Mouse (Mus musculus) left cerebral cortex, adult 18-20 months (tissue): ENCODE measurements around the gene Ncoa3. TPM values are rescaled to one million over a fixed set of nuclear protein-coding genes. Genes with fewer than 3 reads are reported as not detected.
A peak's percentile ranks its signal among the peaks of the same experiment; 100 is the strongest.

ENCODE experiments used
- DNase-seq, 2 experiments: peaks; one replicate each; pipeline ENCODE4 v3.0.0; 2021 to 2022; ENCODE audit warnings: low spot score in 2 of 2, mixed read lengths in 1 of 2
- total RNA-seq, 2 experiments: library from RNA; stranded (reverse); gene quantifications; 2 replicates each; pipeline ENCODE4 v1.2.3; 2021

Ncoa3 gene
- total RNA-seq, 2 experiments from 2014 or later = 35.8 to 38.7 TPM

- no peak for DNase-seq
These were observed 79.5 kb downstream of the Ncoa3 start for GRCm38 (mm10) chr2:166071889-166072288.

DNA sequence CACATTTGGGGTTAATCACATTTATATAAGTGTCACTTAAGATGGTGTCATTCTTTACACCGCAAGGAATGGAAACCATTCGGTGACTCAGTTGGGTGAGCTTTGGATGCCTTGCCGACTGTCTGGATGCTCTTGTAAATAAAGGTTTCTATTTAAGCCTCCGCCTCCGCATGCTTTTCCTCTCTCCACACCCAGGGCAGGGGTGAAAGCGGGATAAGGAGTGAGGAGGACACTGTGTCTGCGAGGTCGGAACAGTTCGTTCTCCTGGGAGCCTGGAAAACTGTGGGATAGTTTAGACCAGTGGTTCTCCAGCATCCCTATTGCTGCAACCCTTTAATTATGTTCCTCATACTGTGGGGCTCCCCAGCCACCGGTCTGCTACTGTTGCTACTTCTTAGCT, 80.6 kb downstream of the Ncoa3 start:
- no peak for DNase-seq

DNA sequence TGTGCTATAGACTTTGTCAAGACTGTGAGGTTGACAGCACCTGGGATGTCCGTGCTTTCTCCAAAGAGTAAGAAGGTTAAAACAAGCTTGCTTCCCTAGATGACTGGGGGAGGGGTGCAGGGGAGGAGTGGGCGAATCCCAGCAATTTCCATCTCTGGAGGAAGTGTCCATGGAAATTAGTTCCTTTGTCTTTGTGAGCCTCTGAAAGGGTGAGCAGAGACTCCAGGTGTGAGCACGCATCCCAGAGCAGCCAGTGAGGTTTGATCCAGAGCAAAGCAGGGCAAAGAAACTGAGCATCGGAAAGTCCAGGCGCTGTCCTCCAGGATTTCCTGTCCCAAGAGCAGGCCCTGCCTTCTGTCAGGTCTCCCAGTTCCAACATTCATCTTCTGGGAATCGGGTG, 81.9 kb downstream of the Ncoa3 start:
- DNase-seq = no peak

- DNase-seq = no peak
These were observed 84.9 kb downstream of the Ncoa3 start for GRCm38 (mm10) chr2:166077371-166077770.

- no peak for DNase-seq
These were observed 86.8 kb downstream of the Ncoa3 start for GRCm38 (mm10) chr2:166079231-166079630.

DNA sequence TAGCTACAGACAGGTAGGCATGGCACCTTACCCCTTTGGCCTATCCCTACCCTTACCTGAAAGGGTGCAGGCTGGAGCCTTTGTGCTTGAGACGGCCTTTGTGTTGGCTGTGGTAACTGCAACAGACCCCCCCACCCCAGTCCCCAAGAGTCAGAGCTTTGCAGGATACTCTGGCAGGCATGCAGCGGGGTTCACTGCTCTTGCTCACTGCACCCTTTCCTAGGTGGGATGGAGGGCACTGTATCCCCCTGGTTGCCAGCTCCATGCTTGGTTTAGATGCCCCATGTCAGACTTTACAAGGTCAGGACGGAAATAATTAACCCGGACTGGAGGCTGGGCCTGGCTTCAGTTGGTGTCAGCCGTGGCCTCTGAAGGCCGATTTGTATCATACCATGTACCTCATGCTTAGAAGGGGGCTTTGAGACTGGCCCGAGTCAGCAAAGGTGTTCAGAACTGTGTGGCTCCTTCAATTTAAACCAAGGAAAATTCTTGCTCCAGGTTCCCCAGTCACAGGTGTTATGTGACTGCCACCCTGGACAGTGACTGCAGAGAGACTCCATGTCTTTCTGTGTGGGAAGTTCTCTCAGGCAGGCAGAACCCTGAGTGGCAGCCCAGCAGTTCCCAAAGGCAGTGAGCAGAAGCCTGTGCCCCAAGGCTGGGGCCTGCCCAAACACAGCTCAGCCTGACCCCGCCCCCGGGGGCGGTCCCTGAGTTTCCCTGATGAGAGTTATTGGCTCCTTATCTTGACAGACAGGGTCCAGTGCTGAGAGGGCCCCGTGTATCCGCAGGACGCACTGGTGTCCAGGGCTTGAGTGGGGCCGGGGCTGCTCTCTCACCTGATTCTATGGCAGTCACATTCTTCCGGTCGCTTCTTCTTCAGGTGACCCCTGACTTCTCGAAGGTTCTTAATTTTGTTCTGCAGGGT, 87.8 kb downstream of the Ncoa3 start:
- DNase-seq = no peak

DNA sequence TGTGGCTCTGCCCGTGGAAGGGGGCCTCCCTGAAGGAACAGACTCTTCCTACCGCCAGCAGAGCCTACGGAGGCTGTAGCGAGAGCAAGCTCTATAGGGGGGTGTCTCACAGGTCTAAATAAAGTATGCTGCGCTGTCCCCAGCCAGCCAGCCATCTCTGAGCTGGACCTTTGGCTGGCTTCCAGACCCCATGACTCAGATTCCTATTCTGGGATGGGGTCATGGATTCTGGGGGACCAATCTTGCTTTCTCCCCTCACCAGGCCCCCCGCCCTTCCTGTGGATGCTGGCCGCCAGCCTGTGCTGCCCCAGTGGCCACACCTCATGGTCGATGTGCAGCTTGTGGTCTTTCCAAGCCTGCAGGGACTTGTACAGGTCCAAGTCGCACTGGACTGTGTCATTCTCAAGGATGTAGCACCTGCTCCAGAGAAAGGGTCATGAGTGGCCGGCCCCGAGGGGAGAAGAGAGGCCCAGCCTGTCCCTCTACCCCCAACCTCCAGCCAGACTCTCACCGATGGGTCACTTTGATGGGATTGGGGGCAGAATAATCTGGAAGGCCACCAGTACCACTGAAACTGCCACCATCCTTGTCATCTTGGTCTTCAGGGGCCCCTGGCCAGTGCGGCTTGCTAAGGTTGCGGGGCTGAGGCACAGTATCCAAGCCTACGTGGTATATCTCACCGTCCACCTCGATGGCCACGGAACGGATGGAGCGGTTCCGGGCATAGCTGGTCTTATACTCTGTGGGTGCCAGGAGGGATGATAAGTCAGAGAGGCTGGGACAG, 88.7 kb downstream of the Ncoa3 start:
- DNase-seq = no peak

DNA sequence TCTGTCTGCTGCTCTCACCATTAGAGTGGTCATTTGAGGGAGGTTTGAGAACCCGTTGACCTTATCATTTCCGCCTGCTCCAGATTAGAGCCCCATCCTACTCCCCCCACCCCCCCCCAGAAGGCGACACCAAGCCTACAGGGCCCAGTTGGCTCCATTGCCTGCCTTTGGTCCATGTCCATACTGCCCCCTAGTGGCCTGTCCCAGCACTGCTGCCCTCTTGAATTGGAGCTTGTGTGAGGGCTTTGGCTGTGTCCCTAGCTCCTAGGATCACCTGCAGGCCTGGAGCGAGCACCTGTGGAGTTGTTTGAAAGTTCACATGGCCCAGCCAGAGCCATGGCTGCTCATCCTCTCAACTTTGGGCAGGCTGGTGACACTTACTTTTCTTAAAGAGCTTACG, 89.8 kb downstream of the Ncoa3 start:
- DNase-seq = peak; percentile 69 to 86

DNA sequence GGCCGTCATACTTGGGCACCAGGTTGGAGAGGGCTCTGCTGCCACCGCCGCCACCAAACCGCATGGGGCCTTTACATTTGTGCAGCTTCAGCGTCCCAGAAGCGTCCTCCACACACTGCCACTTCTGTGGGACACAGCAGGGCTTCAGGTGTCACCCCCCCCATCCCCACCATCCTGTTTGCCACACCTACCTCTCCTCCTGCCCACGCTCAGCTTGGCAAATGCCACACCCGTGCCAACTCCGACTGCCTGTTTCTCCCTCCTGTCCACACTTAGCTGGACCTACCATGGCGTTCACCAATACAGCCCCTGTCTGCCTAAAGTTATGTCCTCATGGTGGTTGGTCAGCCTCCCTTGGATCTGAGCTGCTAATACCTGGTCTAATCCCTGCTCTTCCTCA, 90.2 kb downstream of the Ncoa3 start:
- no peak for DNase-seq

DNA sequence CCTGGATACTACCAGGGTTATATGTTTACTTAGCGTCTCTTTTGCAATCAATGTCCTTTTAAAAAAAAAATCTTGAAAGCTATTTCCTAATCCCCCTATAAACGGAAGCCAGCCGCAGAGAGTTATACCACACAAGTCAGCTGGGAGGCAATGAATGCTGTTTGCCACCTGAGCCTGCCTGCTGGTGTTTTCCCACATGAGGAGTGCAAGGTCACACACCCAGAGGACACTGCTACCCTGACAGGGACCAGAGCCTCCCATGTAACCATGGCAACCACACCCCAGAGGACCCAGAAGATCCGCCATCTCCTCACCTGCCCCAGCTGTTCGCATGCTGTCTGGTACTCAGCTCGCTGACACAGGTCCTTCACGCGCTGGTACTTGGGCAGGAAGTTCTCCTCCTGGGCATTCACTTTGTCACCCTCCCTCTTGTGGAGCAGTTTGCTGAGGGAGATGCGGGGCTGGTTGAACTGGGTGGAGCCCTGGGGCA, 91.2 kb downstream of the Ncoa3 start:
- DNase-seq = no peak

GRCm38 (mm10) chr2:166084111-166084510, 91.7 kb downstream of the Ncoa3 start:
- DNase-seq = no peak

DNA sequence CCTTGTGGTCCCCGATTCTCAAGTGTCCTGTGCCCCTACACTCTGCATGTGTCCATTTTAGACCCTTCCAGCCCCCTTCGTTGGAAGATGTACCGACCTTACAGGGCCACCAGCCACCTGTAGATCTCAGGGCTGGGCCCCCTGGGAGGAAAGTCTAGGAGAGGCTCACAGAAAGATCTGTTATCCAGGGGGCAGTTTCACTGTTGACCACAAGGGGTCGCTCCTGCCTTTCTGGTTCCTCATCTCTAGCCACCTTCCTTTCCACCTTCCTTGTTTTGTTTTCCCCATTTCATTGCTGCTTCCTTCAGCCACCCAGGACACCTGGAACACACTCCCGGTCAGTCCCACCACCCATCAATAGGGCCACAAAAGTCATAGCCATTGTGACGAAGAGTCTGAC, 92.5 kb downstream of the Ncoa3 start:
- peak; percentile 58 to 73 for DNase-seq

- DNase-seq = no peak
These were observed 93.3 kb downstream of the Ncoa3 start for GRCm38 (mm10) chr2:166085780-166086179.

DNA sequence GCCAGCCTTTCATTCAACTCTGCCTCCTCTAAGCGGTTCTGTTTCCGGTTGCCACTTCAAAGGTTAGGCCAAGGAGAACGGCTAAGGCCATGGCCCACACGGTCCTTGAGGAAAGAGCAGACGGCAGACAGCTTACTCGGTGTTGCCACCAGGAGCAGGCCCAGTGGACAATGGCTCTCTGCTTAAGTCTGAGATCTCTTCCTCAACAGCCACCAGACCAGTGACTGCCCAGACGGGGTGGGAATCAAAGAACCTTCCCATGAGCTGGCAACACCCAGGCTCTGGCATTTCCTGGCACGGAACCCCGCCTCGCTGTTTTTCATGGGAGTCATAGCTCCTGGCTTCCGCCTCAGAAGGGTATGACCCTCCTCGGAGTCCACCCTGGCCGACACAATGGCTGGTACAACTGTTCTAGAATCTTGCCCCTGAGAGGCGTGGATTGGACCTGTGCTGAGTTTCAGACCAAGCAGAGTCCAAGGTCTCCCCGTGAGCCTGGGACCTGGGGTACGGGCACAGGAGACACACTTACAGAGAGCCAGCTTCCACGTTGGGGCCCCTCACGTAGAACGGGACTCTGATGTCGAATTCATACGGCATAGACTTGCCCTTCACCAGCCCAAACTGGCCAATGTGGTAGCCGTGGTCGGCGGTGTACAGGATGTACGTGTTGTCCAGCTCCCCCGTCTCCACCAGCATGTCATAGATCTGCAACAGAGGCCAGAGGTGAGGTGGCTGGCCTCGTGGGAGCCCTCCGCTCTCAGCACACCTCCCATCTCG, 94.2 kb downstream of the Ncoa3 start:
- DNase-seq = no peak

DNA sequence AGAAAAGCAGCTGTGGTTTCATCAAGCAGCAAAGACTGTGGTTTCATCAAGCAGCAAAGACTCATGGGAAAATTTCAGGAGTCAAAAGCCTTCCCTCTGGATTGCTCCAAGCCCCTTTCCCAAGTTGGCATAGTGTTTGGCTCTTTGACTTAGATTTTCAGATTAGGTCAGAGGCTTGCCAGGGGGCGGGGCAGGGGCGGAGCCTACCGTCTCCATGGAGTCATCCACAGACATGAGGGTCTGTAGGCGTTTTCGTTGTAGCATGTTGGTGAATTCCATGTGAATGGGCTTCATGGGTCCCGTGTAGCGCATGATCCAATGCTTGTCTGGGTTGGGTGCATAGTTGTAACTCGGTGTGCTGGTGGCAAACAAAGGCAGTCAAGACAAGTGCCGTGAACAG, 96.6 kb downstream of the Ncoa3 start:
- no peak for DNase-seq

- no peak for DNase-seq
These were observed 97.7 kb downstream of the Ncoa3 start for GRCm38 (mm10) chr2:166090131-166090581.

DNA sequence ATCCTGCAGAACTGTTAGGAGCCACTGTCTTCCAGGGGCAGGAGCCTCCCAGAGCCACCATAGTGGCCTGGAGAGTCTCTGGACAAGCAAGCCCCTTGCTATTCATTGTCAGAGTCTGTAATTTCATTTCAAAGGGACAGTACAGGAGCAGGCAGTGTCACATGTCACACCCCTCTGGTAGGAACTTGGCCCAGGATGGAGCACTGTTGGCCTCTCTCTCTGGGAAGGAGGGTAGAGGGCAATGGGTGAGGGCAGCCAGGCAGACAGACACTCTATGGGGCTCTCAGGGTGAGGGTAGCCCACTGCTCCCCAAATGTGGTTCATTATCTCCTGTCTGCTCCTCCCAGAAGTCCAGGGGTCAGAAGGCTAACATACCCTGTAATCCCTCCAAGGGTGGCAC, 99.2 kb downstream of the Ncoa3 start:
- DNase-seq = no peak

- DNase-seq = no peak
These were observed 100.0 kb downstream of the Ncoa3 start for GRCm38 (mm10) chr2:166092412-166092811.

DNA sequence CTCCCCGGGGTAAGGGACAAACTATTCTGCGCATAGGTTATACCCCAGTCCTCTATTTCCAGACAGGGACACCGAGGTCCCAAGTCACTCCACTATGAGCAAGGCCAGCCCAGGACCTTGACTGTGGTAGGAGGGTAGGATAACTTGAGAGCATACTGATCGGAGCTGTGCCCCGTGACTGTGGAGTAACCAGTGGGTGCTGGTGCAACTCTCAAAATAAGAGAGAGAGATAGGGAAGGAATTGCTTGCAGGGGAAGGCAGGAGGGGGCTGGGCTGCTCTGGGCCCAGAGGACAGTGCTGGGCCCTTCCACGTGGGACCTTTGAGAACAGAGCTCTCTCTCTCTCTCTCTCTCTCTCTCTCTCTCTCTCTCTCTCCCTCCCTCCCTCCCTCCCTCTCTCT, 103.9 kb downstream of the Ncoa3 start:
- no peak for DNase-seq

DNA sequence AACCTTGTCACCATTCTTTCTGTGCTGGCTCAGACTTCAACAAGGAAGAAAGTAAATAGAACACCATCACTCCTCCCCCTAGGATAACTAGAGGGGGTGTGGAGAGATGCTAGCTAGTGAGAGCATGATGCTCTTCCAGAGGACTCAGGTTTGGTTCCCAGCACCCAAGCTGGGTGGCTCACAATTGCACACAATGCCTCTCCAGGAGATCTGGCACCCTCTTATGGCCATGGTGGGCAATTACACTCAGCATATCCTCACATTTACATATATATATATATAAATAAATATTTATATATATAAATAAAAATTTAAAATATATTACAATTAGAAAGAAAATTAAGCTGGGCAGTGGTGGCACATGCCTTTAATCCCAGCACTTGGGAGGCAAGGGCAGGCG, 104.4 kb downstream of the Ncoa3 start:
- no peak for DNase-seq
